Comparison of ENCODE assay signal across 8 mouse cellular contexts in the genomic region with DNA sequence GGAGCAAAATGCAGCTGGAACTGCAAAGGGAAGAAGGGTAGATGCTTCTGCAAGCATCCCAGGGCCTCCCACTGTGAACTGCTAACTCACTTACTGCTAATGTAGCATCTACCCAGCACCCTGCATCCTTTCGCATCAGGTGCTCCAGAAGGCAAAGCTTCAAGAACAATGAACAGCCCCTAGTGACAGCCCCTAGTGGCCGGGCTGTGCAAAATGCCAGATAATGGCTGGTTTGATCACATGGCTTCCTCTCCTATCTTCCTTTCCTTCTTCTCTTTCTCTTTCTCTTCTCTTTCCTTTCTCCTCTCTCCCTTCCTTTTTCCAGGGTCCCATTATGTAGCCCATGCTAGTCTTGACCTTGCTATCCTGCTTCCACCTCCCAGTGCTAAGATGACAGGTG. TPM values are rescaled to one million over a fixed set of nuclear protein-coding genes. Genes with fewer than 3 reads are reported as not detected.
A peak's percentile ranks its signal among the peaks of the same experiment; 100 is the strongest.
DNase-seq lines count a peak whose midpoint lies in the region; ATAC-seq and TF ChIP-seq lines count a peak whose summit lies in the region.

No protein-coding gene starts in this region.

- H3K27ac ChIP-seq in intestine, postnatal 0 days (ENCODE audit: low read depth, low read length) = no peak overlapping the region
- no peak overlapping the region for H3K27ac ChIP-seq in intestine, embryonic 15.5 days
- no peak overlapping the region for H3K27ac ChIP-seq in liver, postnatal 0 days (ENCODE audit: low read depth)

- H3K4me3 ChIP-seq in intestine, postnatal 0 days (ENCODE audit: low read depth, low read length) = no peak overlapping the region
- H3K4me3 ChIP-seq in intestine, embryonic 15.5 days (replicated peaks) = no peak overlapping the region
- H3K4me3 ChIP-seq in liver, postnatal 0 days (ENCODE audit: low read depth, low read length) = no peak overlapping the region

- H3K4me1 ChIP-seq in intestine, postnatal 0 days (replicated peaks; ENCODE audit: control insufficient read depth, insufficient read depth, low read length) = no peaks in the 10 kb centered on the region
- no peaks in the 10 kb centered on the region for H3K4me1 ChIP-seq in intestine, embryonic 15.5 days (replicated peaks)
- H3K4me1 ChIP-seq in liver, postnatal 0 days (ENCODE audit: insufficient read depth) = no peaks in the 10 kb centered on the region

- TF ChIP-seq CTCF in intestine, postnatal 0 days (IDR thresholded peaks at IDR 0.05; ENCODE audit: low read depth) = peak; percentile 63
- peak; percentile 56 for TF ChIP-seq CTCF in liver, postnatal 0 days (IDR thresholded peaks at IDR 0.05; ENCODE audit: low read depth)

- no peaks in the 10 kb centered on the region for H3K27me3 ChIP-seq in intestine, postnatal 0 days (replicated peaks; ENCODE audit: control insufficient read depth, insufficient read depth, low read length)
- no peaks in the 10 kb centered on the region for H3K27me3 ChIP-seq in intestine, embryonic 15.5 days (replicated peaks)
- H3K27me3 ChIP-seq in liver, postnatal 0 days (ENCODE audit: insufficient read depth, low read length) = no peaks in the 10 kb centered on the region

- WGBS in intestine, postnatal 0 days = 34% methylated on average over 2 of the region's 2 CpGs
- 34% methylated on average over 2 of the region's 2 CpGs for WGBS in intestine, embryonic 15.5 days
- 33% methylated on average over 2 of the region's 2 CpGs for WGBS in liver, postnatal 0 days (ENCODE audit: insufficient replicate concordance)

- no peak for TF ChIP-seq EP300 in liver, postnatal 0 days (IDR thresholded peaks at IDR 0.05; ENCODE audit: low read depth)

- H3K4me2 ChIP-seq in intestine, postnatal 0 days (replicated peaks; ENCODE audit: low read depth) = no peak overlapping the region
- H3K4me2 ChIP-seq in intestine, embryonic 15.5 days (replicated peaks) = no peak overlapping the region
- no peak overlapping the region for H3K4me2 ChIP-seq in liver, postnatal 0 days (ENCODE audit: low read depth, low read length)

- ATAC-seq in intestine, postnatal 0 days = no peak
- ATAC-seq in intestine, embryonic 15.5 days = no peak
- no peak for ATAC-seq in liver, postnatal 0 days

- DNase-seq in B cell, adult 2 months = peak; percentile 9 to 11
- peak; percentile 62 for DNase-seq in ZHBTc4 (ENCODE audit: low read depth, low spot score)
- peak; percentile 21 for DNase-seq in liver, postnatal 0 days
- DNase-seq in natural killer cell, adult 2 months (ENCODE audit: low spot score in 2 of 2) = no peak
- no peak for DNase-seq in neural tube, embryonic 10.5 days (ENCODE audit: extremely low spot score, low spot score)
- DNase-seq in left cerebral cortex, postnatal 14 days (ENCODE audit: low spot score in 2 of 2) = no peak

- H3K9me3 ChIP-seq in intestine, postnatal 0 days (ENCODE audit: control insufficient read depth) = no peaks in the 10 kb centered on the region
- no peaks in the 10 kb centered on the region for H3K9me3 ChIP-seq in intestine, embryonic 15.5 days
- no peaks in the 10 kb centered on the region for H3K9me3 ChIP-seq in liver, postnatal 0 days (ENCODE audit: low read length)

- intact Hi-C loops in left cerebral cortex, postnatal 14 days (cut with DNase I) = no loop called here

- no peak overlapping the region for H3K9ac ChIP-seq in intestine, postnatal 0 days (ENCODE audit: low read depth, low read length)
- no peak overlapping the region for H3K9ac ChIP-seq in intestine, embryonic 15.5 days
- no peak overlapping the region for H3K9ac ChIP-seq in liver, postnatal 0 days (replicated peaks)

- H3K36me3 ChIP-seq in intestine, postnatal 0 days (ENCODE audit: control insufficient read depth, insufficient read depth) = no peaks in the 10 kb centered on the region
- H3K36me3 ChIP-seq in intestine, embryonic 15.5 days = no peaks in the 10 kb centered on the region
- H3K36me3 ChIP-seq in liver, postnatal 0 days (replicated peaks; ENCODE audit: insufficient read depth, low read length) = no peaks in the 10 kb centered on the region

RNA-seq across cellular contexts. Expression of a gene that starts 48.6 kb away (rescaled TPM):
- 164 and 186 TPM in 2 replicates for polyA plus RNA-seq in intestine, postnatal 0 days (2015; fragmentation: Nextera tagmentation; extraction: Ambion mirVana)
- polyA plus RNA-seq in intestine, embryonic 15.5 days (2015; fragmentation: Nextera tagmentation; extraction: Ambion mirVana) = 154 and 160 TPM in 2 replicates
- polyA plus RNA-seq in liver, postnatal 0 days (2015; fragmentation: Nextera tagmentation; extraction: Ambion mirVana) = 0.36 TPM in 2 replicates
- total RNA-seq in left cerebral cortex, postnatal 14 days (2021) = 1 to 10 TPM; 4.0 to 5.3 TPM

Comparison
In these comparisons a context has a peak if more than half of its experiments do, and no peak if none do; other contexts are left out.
1. DNase-seq: peak in B cell, adult 2 months (2 of 2), ZHBTc4 (single experiment) and liver, postnatal 0 days (single experiment); none in natural killer cell, adult 2 months (0 of 2), neural tube, embryonic 10.5 days (single experiment) and left cerebral cortex, postnatal 14 days (0 of 2).
2. RNA of a gene that starts 48.6 kb away (polyA plus RNA-seq): 164 to 186 TPM in intestine, postnatal 0 days and 154 to 160 TPM in intestine, embryonic 15.5 days; 0.36 TPM in liver, postnatal 0 days; every median in the first group is over 100 times any median in the second.